Mouse (Mus musculus): Measurements from ENCODE around the gene Rab5b.
"Not testable (repeated sequence)": the region's sequence is repeated elsewhere in the genome, so short reads cannot be mapped to it uniquely, and the experiment has no call there.

Rab5b gene

GRCm38 (mm10) chr10:128641871-128642270 lies 54.2 kb downstream of the Rab5b start:
- no peak for DNase-seq

- no peak for DNase-seq
These were observed 55.2 kb downstream of the Rab5b start for GRCm38 (mm10) chr10:128640891-128641290.

DNA sequence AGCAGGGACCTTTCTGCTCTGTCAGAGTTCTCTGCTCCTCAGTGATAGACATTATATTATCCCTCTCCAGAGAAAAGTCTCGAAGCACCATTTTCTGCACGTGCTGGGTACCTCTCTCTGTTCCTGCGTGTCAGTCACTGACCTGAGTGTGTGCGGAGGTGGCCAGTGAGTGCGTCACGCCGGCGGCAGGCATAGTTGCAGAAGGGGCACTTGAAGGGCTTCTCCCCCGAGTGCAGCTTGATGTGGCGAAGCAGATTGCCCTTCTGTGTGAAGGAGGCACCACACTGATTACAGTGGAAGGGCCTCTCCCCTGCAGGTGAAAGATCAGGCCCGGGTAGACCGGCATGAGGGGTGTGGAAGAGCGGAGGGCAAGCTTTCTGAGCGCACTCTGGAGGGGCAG lies 56.1 kb downstream of the Rab5b start:
- no peak for DNase-seq

DNA sequence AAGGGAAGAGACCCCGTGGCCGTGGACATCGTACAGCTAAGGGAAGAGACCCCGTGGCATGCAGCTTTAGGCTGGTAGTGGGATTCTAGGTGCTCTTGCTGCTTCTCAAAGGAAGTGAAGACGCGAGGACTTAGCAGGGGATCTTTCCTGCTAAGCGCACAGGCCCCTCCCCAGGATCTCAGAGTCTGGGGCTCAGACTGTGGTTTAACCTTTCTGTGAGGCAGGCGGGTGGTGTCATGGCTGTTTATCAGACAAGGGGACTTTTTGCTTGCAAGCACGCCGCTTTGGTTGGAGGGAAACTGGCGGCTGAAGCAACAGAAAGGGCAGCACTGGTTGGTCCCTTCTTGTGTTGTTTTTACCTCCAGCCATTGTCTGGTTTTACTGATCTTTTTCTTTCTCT lies 59.1 kb downstream of the Rab5b start:
- DNase-seq, result no peak

GRCm38 (mm10) chr10:128636561-128636960 lies 59.5 kb downstream of the Rab5b start:
- no peak for DNase-seq

DNA sequence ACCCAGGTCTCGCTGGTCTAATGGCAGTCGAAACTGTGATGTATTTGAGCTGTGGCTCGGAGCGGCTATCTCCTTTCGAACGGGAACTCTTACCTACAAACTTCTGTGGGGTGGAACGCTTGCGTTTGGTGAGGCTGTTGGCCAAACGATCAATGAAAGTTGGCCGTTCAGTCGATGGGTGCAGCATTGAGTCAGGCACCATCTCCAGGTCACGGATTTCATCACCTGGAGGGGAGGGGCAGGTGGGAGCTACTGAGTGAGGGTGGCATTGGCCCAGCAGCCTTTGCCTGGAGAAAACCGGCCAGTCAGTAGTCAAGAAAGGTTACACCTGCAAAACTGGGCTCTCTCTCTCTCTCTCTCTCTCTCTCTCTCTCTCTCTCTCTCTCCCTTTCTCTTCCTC lies 60.4 kb downstream of the Rab5b start:
- DNase-seq, result no peak

GRCm38 (mm10) chr10:128631571-128631970 lies 64.5 kb downstream of the Rab5b start:
- DNase-seq, result no peak

DNA sequence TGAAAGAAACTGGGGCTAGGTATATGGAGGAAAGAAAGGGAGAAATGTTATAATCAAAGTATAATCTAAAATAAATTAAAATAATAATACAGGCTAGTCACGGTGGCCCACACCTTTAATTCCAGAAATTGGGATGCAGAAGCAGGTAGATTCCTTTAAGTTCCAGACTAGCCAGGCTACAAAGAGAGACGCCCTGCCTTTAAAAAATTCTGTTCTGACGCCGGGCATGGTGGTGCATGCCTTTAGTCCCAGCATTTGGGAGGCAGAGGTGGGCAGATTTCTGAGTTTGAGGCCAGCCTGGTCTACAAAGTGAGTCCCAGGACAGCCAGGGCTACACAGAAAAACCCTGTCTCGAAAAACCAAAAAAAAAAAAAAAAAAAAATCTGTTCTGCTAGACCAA lies 65.8 kb downstream of the Rab5b start:
- DNase-seq, result not testable (repeated sequence)

GRCm38 (mm10) chr10:128629746-128630145 lies 66.3 kb downstream of the Rab5b start:
- DNase-seq, result no peak

DNA sequence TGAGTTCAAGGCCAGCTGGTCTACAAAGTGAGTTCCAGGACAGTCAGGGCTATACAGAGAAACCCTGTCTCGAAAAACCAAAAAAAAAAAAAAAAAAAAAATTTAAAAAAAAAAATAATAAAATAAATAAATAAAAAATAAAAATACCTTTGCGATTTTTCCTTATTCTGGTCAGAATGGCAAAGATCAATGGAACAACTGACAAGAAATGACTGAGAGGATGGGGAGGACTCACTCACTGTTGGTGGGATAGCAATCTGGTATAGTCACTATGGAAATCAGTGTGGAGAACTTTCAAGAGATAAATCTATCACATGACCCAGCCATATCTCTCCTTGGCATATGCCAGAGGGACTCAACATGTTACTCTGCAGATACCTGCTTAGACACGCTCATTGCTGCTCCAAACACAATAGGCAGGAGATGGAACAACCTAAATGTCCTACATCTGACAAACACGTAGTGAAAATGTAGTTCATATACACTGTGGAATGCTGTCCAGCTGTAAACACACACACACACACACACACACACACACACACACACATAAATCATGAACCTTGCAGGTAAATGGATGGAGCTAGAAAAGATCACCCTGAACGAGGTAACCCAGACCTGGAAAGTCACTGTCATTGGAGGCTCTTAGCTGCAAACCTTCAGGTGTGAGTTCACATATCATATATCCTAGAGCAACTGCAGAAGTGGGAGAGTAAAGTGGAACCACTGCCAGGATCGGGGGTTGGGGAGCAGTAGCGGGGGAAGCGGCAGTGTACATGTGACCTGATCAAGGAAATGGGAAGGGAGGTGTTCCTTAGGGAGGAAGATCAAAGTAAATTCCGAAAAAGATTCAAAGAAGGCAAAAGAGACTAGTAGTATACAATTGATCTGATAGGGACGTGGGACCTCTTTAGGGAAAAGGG lies 68.4 kb downstream of the Rab5b start:
- DNase-seq, result no peak
